Mouse (Mus musculus) hindbrain, embryonic 15.5 days (tissue): ENCODE data around the gene Ralgps2. TPM values are rescaled to one million over a fixed set of nuclear protein-coding genes. Genes with fewer than 3 reads are reported as not detected.

ENCODE experiments used
- polyA plus RNA-seq: library from polyadenylated mRNA; unstranded; fragments of >200 nt; fragmentation: Nextera tagmentation; extraction: Ambion mirVana; gene quantifications from 2 replicates; pipeline ENCODE4 v1.2.1, GENCODE M21; 2015

The Ralgps2 gene
- polyA plus RNA-seq, 1 experiment from 2014 or later = 78.3 TPM

Other genes starting within 250 kb of the Ralgps2 start
- gene Fam20b, start 220.5 kb downstream of the Ralgps2 start, polyA plus RNA-seq = 29.2 and 32.7 TPM in 2 replicates
- gene Angptl1, start 101.1 kb downstream of the Ralgps2 start, polyA plus RNA-seq = 1.8 and 2.2 TPM in 2 replicates
- gene Tex35, start 169.1 kb upstream of the Ralgps2 start, polyA plus RNA-seq = not detected in 2 replicates